Mouse (Mus musculus): Measurements from ENCODE around the gene Olfr1331.

DNA sequence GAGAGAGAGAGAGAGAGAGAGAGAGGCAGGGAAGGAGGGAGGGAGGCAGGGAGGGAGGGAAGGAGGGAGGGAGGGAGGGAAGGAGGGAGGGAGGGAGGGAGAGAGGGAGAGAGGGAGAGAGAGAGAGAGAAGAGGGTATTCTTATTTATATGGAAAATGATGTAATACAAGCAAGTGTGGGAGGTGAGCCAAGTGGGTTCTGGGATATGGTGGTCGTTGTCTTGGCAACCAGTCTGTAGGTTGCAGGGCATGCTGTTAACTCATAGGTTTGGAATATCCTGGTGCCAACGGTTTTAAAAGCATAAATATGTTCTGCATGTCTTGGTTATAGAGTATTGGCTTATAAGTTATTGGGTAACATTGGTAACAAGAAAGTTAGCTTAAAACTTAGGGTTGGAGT, 37.5 kb downstream of the Olfr1331 start:
- TF ChIP-seq ZNF384 (IDR thresholded peaks at IDR 0.05; ENCODE audit: low read depth, low read length) = no peak
- no peak for TF ChIP-seq CTCF (IDR thresholded peaks at IDR 0.05 in 2 of 3, conservative IDR thresholded peaks at IDR 0.05 in 1 of 3; ENCODE audit: control insufficient read depth in 1 of 3, insufficient read depth in 1 of 3, low read depth in 2 of 3, low read length in 3 of 3, poor library complexity in 1 of 3, severe bottlenecking in 1 of 3)
- no peak for TF ChIP-seq POLR2A (IDR thresholded peaks at IDR 0.05; ENCODE audit: control insufficient read depth in 1 of 2, insufficient read depth in 1 of 2, low read depth in 1 of 2, low read length in 2 of 2, poor library complexity in 1 of 2)
- no peak for TF ChIP-seq USF1 (IDR thresholded peaks at IDR 0.05; ENCODE audit: low read depth, low read length)
- no peak for TF ChIP-seq MYC (IDR thresholded peaks at IDR 0.05; ENCODE audit: low read depth, low read length)
- TF ChIP-seq RCOR1 (IDR thresholded peaks at IDR 0.05; ENCODE audit: low read depth, low read length) = no peak
- TF ChIP-seq TBP (IDR thresholded peaks at IDR 0.05; ENCODE audit: low read depth, low read length) = no peak
- no peak for TF ChIP-seq JUND (IDR thresholded peaks at IDR 0.05; ENCODE audit: low read depth, low read length)
- no peak for TF ChIP-seq POLR2AphosphoS5 (IDR thresholded peaks at IDR 0.05; ENCODE audit: borderline replicate concordance, low read depth, low read length)
- no peak for TF ChIP-seq EP300 (IDR thresholded peaks at IDR 0.05; ENCODE audit: low read depth in 1 of 2, low read length in 2 of 2)

All from MEL (cell line).